Mouse (Mus musculus) limb, embryonic 13.5 days (tissue): ENCODE measurements at regions not wholly inside any gene's neighbourhood (a gene's known extent, or its start where the extent isn't known, plus 50 kb on each side); places are given as distances from the start of the nearest gene placed in this dataset.

Experiments used
- ATAC-seq: fragments of 200-750 bp; cut with Nextera tagmentation; 2 replicates; pipeline ENCODE4 v1.8.0; 2017; ENCODE audit warnings: low read depth, moderate number of reproducible peaks, moderate TSS enrichment; ENCODE audit not compliant: low FRiP score
- H3K27ac ChIP-seq: fragments of 300-500 bp; sonication (generic); 2 replicates; pipeline ENCODE4 v1.5.1; 2015; ENCODE audit warnings: inconsistent platforms, mild to moderate bottlenecking, moderate library complexity
- H3K27me3 ChIP-seq: fragments of 300-500 bp; sonication (generic); 2 replicates; pipeline ENCODE4 v1.6.1; 2015; ENCODE audit warnings: mild to moderate bottlenecking, inconsistent platforms
- H3K36me3 ChIP-seq: fragments of 300-500 bp; sonication (generic); 2 replicates; pipeline ENCODE4 v1.6.1; 2015; ENCODE audit warnings: inconsistent platforms, mild to moderate bottlenecking, moderate library complexity
- H3K4me1 ChIP-seq: fragments of 300-500 bp; sonication (generic); 2 replicates; pipeline ENCODE4 v1.6.1; 2015; ENCODE audit warnings: inconsistent platforms
- H3K4me2 ChIP-seq: fragments of 300-500 bp; sonication (generic); replicated peaks from 2 replicates; pipeline ENCODE4 v1.6.1; 2015; ENCODE audit warnings: inconsistent platforms, mild to moderate bottlenecking, moderate library complexity
- H3K4me3 ChIP-seq: fragments of 300-500 bp; sonication (generic); 2 replicates; pipeline ENCODE4 v1.5.1; 2015; ENCODE audit warnings: moderate library complexity, mild to moderate bottlenecking, inconsistent platforms
- H3K9ac ChIP-seq: fragments of 300-500 bp; sonication (generic); 2 replicates; pipeline ENCODE4 v1.6.1; 2015; ENCODE audit warnings: mild to moderate bottlenecking, inconsistent platforms
- H3K9me3 ChIP-seq: fragments of 300-500 bp; sonication (generic); 2 replicates; pipeline ENCODE4 v1.6.1; 2016; ENCODE audit warnings: inconsistent platforms
- WGBS: fragments of 180-500 bp; shearing (Covaris S2); methylation state at CpG from one replicate; pipeline ENCODE4 v1.1.7; 2015; 5-methylcytosine and 5-hydroxymethylcytosine counted together

DNA sequence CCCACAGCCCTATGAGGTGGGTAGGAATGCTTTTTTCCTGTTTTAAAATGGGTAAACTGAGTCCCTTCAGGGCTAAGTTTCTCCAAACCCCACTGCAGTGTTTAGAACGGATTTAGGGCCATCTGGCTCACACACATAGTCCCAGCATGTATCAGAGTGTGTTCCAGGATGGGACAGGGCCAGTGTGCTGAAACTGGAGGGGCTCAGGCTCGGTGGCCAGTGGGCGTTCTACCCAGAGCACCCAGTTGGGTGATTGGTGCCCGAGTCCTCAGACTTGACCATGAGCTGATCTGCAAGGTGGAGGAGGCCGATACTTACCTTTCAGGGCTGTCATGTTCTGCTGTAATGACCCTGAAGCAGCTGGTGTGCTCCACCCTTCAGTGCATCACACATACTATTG, 176.6 kb upstream of the Map3k1 start:
- no peak overlapping the region for H3K4me3 ChIP-seq
- 88% methylated on average over 5 of the region's 5 CpGs for WGBS
- H3K9me3 ChIP-seq: no peaks in the 10 kb centered on the region
- no peaks in the 10 kb centered on the region for H3K27me3 ChIP-seq
- H3K27ac ChIP-seq: no peak overlapping the region
- peaks cover 5% of the 10 kb centered on the region; the same call in 1 of the 2 replicates for H3K4me1 ChIP-seq
- H3K36me3 ChIP-seq: no peaks in the 10 kb centered on the region
- no peak overlapping the region for H3K9ac ChIP-seq
- H3K4me2 ChIP-seq: no peak overlapping the region
- ATAC-seq: no peak

DNA sequence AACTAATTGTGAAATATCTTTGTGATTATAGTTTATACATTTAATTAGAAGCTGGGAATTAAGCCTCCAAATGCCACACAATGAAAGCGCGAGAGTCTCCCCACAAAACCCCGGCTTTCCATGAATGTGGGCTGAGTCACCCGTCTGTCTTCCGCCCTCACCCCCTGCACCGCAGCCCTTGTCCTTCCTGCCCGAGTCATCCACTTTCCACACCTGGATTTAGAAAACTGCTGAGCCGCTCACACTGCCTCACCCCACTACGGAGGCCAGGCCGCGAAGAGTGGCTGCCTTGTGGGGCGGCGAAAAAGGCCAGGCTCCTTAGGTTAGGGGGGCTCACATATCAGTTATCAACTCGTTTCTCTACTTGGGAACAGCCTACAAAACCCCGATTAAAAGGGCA, 177.9 kb upstream of the Map3k1 start:
- H3K27me3 ChIP-seq: 0 out of 2 replicates have a peak, but pooled peaks cover 6% of the 10 kb centered on the region
- ATAC-seq: no peak
- H3K4me1 ChIP-seq: peaks cover 10% of the 10 kb centered on the region; the same call in 1 of the 2 replicates
- no peak overlapping the region for H3K27ac ChIP-seq
- 83% methylated on average over 15 of the region's 15 CpGs for WGBS
- H3K4me3 ChIP-seq: no peak overlapping the region
- no peaks in the 10 kb centered on the region for H3K9me3 ChIP-seq
- H3K4me2 ChIP-seq: no peak overlapping the region
- no peak overlapping the region for H3K9ac ChIP-seq
- H3K36me3 ChIP-seq: no peaks in the 10 kb centered on the region

DNA sequence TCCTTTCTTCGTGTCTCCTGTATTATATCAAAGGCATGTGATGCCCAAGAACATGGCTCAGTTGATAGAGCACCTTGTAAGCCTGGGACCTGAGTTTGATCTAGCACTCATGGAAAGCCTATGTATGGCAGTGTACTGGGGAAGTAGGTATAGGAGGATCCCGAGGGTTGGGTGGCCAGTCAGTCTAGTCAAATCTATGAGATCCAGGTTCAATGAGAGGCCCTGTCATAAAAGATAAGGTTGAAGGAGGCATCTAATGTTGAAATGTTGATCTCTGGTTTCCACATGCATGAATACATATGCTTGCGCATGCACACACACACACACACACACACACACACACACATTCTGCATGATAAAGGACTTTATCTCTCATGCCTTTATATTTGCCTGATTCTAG, 178.6 kb upstream of the Map3k1 start:
- H3K27ac ChIP-seq: no peak overlapping the region
- no peaks in the 10 kb centered on the region for H3K36me3 ChIP-seq
- peaks cover 10% of the 10 kb centered on the region; the same call in 1 of the 2 replicates for H3K4me1 ChIP-seq
- H3K4me3 ChIP-seq: no peak overlapping the region
- no peak overlapping the region for H3K4me2 ChIP-seq
- H3K9me3 ChIP-seq: no peaks in the 10 kb centered on the region
- 0 out of 2 replicates have a peak, but pooled peaks cover 6% of the 10 kb centered on the region for H3K27me3 ChIP-seq
- H3K9ac ChIP-seq: no peak overlapping the region
- WGBS: 88% methylated on average over 3 of the region's 3 CpGs
- no peak for ATAC-seq

DNA sequence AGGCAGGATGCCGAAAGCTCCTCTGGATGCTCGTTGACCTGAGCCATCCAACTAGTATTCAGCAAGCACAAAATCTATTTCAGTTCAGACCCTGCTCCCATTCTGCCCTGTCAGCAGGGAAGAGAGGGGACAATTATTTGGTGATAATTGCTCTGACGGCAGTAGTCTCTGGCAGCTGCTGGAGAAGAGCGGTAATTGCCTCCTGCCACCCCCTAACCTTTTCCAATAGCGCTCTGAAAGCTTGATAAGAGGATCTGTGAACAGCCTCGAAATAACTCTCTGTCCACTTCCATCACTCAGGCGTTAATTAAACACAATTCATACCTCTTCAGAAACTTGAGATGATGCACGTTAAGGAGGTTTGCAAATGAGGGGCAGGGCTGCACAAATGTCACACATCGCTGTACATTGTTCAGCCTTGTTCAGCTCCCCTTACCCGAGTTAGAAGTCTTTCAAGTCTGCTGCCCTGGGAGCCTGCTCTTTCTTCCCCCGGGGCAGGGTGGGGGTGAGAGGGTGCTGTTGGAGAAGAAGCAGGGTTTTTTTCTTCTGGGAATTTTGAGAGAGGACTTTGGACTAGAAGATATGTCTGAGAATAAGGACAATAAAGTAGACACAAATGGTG, 182.2 kb upstream of the Map3k1 start:
- no peak for ATAC-seq
- WGBS: 16% methylated on average over 11 of the region's 11 CpGs

DNA sequence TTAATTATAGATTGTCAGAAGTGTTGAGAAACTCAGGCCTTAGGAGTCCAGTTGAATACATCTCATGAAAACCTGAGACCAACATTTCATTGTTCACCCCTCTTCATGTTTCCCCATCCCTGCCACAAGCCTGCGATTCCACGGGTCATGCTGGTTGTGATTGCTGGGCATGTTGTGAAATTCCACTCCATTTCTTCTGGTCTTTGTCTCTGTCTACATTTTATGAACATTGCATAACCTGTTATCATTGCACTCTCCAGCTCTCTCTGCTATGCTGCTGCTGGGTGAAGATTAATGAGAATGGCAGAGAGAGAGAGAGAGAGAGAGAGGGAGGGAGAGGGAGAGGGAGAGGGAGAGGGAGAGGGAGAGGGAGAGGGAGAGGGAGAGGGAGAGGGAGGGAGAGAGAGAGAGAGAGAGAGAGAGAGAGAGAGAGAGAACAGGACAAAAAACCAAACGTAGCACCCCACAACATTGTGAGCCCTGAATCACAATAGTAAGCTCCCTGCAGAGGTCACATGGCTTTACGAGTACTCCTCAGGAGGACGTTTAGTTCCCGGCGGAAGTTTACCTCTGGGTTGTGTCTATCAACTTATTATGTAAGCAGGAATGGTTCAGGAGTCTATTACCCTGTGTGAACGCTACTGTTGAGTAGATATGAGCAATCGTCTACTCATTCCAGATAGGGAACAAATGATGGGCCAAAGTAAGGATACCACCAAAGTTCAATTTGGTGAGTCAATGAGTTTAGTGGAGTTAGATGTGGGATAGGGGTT, 183.5 kb upstream of the Map3k1 start:
- H3K4me2 ChIP-seq: no peak overlapping the region
- 0 out of 2 replicates have a peak, but pooled peaks cover 12% of the 10 kb centered on the region for H3K4me1 ChIP-seq
- H3K27me3 ChIP-seq: 0 out of 2 replicates have a peak, but pooled peaks cover 6% of the 10 kb centered on the region
- H3K27ac ChIP-seq: no peak overlapping the region
- no peaks in the 10 kb centered on the region for H3K36me3 ChIP-seq
- no peak overlapping the region for H3K9ac ChIP-seq
- WGBS: 74% methylated on average over 9 of the region's 9 CpGs
- H3K4me3 ChIP-seq: no peak overlapping the region
- H3K9me3 ChIP-seq: no peaks in the 10 kb centered on the region
- ATAC-seq: no peak

More for the DNA sequence above, 182.2 kb upstream of the Map3k1 start:
- H3K9ac ChIP-seq: no peak overlapping the region
- no peaks in the 10 kb centered on the region for H3K9me3 ChIP-seq
- no peak overlapping the region for H3K4me3 ChIP-seq
- H3K36me3 ChIP-seq: no peaks in the 10 kb centered on the region
- H3K4me2 ChIP-seq: no peak overlapping the region
- H3K27ac ChIP-seq: no peak overlapping the region
- H3K4me1 ChIP-seq: 0 out of 2 replicates have a peak, but pooled peaks cover 8% of the 10 kb centered on the region
- H3K27me3 ChIP-seq: 0 out of 2 replicates have a peak, but pooled peaks cover 6% of the 10 kb centered on the region

DNA sequence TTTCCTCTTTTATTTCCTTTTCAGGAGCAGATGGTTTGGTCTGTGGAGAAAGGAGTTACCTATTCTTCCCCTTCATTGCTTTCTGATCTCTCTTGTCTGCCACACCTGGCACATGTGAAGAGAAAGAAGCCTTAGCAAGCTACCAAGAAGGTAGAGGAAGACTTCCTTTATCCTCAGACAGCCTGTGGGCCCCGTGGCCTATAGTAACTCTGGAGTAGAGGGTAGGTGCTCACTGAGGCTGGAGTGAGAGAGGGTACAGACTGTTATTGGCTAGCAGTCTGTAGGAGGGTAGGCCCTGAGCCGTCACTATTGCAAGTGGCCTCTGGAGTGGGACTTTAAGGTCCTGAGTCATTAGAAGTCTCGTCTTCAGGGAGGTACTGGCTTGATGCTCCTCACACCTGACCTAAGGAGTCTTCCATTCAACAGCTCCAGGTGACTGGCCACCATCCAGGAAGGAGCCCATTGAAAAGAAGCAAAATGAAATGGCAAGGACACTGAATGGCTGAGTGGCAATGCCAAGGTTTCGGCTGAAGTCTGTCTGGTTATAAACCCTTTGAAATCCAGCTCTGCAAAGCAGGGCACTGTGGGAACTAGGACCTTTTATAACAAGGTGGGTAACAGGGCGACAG, 186.2 kb upstream of the Map3k1 start:
- no peaks in the 10 kb centered on the region for H3K36me3 ChIP-seq
- H3K4me3 ChIP-seq: no peak overlapping the region
- no peak overlapping the region for H3K4me2 ChIP-seq
- 87% methylated on average over 5 of the region's 5 CpGs for WGBS
- H3K27ac ChIP-seq: no peak overlapping the region
- ATAC-seq: no peak
- H3K9ac ChIP-seq: no peak overlapping the region
- H3K4me1 ChIP-seq: 0 out of 2 replicates have a peak, but pooled peaks cover 12% of the 10 kb centered on the region
- H3K9me3 ChIP-seq: no peaks in the 10 kb centered on the region
- H3K27me3 ChIP-seq: 0 out of 2 replicates have a peak, but pooled peaks cover 6% of the 10 kb centered on the region

DNA sequence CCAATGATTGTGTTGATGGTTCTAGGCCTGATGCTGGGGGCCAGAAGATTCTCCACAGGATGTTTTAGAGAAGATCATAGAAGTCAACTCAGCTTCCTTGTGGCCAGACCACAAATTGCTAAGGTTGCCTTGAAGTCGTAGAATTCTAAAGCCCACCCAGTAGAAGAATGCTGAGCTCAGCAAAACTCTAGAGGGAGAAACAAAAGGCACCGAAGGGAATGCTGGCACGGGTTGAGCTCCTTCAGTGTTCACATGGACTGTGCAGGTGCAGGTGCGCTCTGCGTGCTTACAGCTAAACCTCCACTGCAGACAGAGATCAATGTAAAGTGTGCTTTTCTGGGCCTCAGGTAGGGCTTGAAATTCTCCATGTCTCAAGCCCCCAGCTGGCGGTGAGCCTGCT, 186.9 kb upstream of the Map3k1 start:
- H3K4me1 ChIP-seq: 0 out of 2 replicates have a peak, but pooled peaks cover 12% of the 10 kb centered on the region

DNA sequence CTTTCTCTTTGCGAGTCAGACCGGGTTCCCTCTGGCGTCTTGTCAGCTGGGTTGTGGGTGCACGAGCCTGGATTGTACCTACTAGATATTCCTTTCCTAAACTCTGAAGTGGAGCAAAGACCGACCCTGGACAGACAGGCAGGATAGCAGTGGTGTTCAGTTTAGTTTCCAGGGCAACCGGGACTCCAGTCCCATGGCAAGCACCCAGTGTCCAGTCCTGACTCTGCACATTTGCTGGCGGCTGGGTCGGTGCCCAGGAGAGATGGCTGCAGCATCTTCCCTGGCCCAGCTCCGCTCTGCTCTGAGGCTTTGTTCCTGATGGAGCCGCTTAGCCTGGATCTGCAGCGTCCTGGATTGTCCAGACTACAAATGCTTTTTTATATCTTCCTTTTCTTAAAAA, 188.1 kb upstream of the Map3k1 start:
- Histone ChIP-seq H3K9ac (no peak overlapping the region), H3K36me3 (no peaks in the 10 kb centered on the region), H3K27me3 (no peaks in the 10 kb centered on the region), H3K4me1 (peaks cover 17% of the 10 kb centered on the region), H3K4me2 (no peak overlapping the region), H3K4me3 (no peak overlapping the region), H3K9me3 (no peaks in the 10 kb centered on the region), H3K27ac (no peak overlapping the region)
- WGBS: 81% methylated on average over 11 of the region's 11 CpGs
- ATAC-seq: no peak

More for the DNA sequence above, 186.9 kb upstream of the Map3k1 start:
- H3K4me3 ChIP-seq: no peak overlapping the region
- ATAC-seq: no peak
- no peaks in the 10 kb centered on the region for H3K9me3 ChIP-seq
- WGBS: 69% methylated on average over 6 of the region's 6 CpGs
- no peak overlapping the region for H3K9ac ChIP-seq
- no peak overlapping the region for H3K27ac ChIP-seq
- H3K4me2 ChIP-seq: no peak overlapping the region
- no peaks in the 10 kb centered on the region for H3K36me3 ChIP-seq
- 0 out of 2 replicates have a peak, but pooled peaks cover 5% of the 10 kb centered on the region for H3K27me3 ChIP-seq

DNA sequence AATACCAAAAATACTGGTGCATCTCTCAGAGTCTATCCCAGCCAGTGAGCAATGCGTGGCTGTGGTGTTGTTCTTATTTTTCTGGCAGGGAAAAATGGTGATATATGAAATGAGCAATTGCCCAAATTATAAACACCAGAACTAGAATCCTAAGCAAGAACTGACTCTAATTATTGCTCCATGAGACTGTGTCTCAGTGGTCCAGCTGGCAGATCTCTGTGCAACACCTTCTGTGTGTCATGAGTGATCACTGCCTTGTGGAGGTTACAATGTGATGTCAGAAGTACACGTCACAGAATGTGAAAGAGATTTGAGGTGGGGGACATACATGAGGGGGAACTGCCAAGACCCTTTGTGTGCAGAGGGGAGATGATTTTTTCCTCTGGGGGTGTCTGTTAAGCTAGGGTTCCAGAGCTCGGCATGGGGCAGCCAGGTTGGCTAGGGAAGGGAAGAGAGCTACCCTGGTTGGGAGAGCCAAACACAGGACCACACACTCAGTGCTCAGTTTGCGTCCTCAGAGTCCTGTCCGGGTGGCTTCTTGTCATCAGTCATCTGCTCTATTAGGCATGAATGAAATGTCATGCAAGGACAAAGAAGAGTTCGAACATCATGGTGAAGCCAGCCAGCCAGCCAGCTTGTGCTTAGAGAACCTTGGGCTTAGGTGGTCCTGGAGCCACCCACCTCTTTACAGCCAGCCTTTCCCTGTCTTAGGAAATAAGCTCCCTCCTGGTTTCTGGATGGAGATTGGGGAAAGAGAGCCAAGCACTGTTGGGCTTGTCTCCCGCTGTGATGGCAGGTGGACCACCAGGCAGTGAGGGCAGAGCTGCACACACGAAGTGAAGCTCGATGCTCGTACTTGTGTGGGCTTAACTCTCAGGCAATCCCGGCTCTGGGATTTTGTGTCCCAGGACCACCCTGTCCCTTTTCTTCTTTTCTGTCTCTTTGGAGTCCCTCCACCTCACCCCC, 189.5 kb upstream of the Map3k1 start:
- H3K4me3 ChIP-seq: no peak overlapping the region
- no peaks in the 10 kb centered on the region for H3K36me3 ChIP-seq
- H3K9ac ChIP-seq: no peak overlapping the region
- ATAC-seq: no peak
- 79% methylated on average over 11 of the region's 11 CpGs for WGBS
- no peaks in the 10 kb centered on the region for H3K9me3 ChIP-seq
- H3K27me3 ChIP-seq: no peaks in the 10 kb centered on the region
- H3K4me2 ChIP-seq: no peak overlapping the region
- no peak overlapping the region for H3K27ac ChIP-seq
- peaks cover 21% of the 10 kb centered on the region for H3K4me1 ChIP-seq

DNA sequence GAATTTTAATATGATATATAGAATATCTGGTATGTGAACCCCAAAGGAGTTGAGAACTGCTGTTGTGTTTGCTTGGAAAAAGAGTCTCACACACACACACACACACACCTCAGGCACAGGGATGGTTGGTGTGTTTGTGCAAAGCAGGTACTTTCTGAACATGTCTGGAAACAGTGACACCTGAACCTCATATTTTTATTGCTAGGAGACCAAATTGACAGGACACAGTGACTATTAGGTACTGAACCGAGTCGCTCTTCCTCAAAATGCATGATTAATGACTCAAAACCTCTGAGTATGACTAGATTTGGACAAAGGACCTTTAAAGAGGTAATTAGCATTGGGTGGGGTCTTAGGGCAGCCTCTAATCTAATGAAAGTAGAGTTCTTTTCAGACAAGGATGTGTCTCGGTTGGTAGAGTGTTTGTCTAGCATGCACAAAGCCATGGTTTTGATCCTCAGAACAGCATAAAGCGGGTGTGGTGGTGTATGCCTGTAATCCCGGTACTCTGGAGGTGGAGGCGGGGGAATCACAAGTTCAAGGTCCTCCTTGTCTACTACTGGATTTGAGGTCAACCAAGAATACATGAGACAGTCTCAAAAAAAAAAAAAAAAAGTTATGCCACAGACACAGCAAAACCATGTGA, 191.0 kb upstream of the Map3k1 start:
- H3K9me3 ChIP-seq: no peaks in the 10 kb centered on the region
- WGBS: 89% methylated on average over 6 of the region's 6 CpGs
- no peak overlapping the region for H3K4me2 ChIP-seq
- H3K27me3 ChIP-seq: no peaks in the 10 kb centered on the region
- no peak overlapping the region for H3K4me3 ChIP-seq
- no peaks in the 10 kb centered on the region for H3K36me3 ChIP-seq
- peaks cover 21% of the 10 kb centered on the region for H3K4me1 ChIP-seq
- no peak overlapping the region for H3K27ac ChIP-seq
- no peak for ATAC-seq
- no peak overlapping the region for H3K9ac ChIP-seq

DNA sequence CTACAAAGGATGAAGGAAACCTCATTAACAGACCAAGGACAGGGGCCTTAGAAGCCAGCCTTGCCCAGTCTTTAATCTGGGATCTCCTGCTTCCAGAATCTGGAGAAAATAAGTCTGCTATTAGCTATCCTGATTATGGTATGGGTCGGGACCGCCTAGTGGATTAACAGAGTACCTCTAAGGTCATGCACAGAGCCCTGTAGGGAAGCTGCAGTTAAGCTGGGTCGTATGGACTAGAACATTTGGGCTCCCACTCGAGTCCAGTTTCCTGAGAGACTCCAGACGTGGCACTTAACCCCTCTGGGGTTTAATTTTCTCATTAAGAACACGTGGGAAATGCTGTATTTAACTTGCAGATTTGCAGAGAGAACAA, 191.5 kb upstream of the Map3k1 start:
- Histone ChIP-seq H3K4me1 (peaks cover 21% of the 10 kb centered on the region), H3K4me2 (no peak overlapping the region), H3K9ac (no peak overlapping the region), H3K9me3 (no peaks in the 10 kb centered on the region), H3K27me3 (no peaks in the 10 kb centered on the region), H3K27ac (no peak overlapping the region), H3K36me3 (no peaks in the 10 kb centered on the region), H3K4me3 (no peak overlapping the region)
- 44% methylated on average over 6 of the region's 6 CpGs for WGBS
- no peak for ATAC-seq
